9 mouse cellular contexts compared by ENCODE assay signal in the genomic region with DNA sequence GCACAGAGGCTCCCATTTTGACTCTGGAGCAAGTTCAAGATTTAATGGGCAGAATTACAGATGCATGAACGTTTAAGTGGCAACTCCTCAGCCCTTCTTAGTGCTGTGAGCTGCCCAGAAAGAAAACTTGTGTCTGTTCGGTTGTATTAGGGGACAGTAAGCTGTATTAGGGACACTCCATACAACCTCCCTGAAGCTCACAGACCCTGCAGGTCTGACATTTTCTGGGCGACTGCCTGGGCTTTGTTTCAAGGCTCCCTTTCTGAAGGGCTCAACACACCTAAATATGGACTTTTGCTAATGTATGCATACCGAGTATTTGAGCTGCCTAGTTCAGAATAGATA. TPM values are rescaled to one million over a fixed set of nuclear protein-coding genes. Genes with fewer than 3 reads are reported as not detected.
A peak's percentile ranks its signal among the peaks of the same experiment; 100 is the strongest.
DNase-seq lines count a peak whose midpoint lies in the region; ATAC-seq lines count a peak whose summit lies in the region.
"Had no signal": no experiment of that assay in that cellular context is flagged by ENCODE, and none has a peak within 500 bp of the region (broad histone marks: within the 10 kb centered on the region; RNA-seq: fewer than 3 reads in every experiment).

No protein-coding gene starts in this region.

- intact Hi-C loops in left cerebral cortex, postnatal 25 days (cut with DNase I), result loop anchor here (2.0 kb wide), 1 partner anchor 37 kb away; no protein-coding TSS in a partner anchor

- peak overlapping the region; percentile 88 for H3K4me2 ChIP-seq in kidney, embryonic 14.5 days (replicated peaks; ENCODE audit: low read depth, low read length)
- H3K4me2 ChIP-seq in hindbrain, embryonic 15.5 days, result peak overlapping the region; percentile 96
- H3K4me2 ChIP-seq in midbrain, embryonic 14.5 days (ENCODE audit: low read length), result peak overlapping the region; percentile 72

- H3K9ac ChIP-seq in kidney, embryonic 14.5 days (ENCODE audit: low read depth, low read length), result peak overlapping the region; percentile 77
- H3K9ac ChIP-seq in hindbrain, embryonic 15.5 days, result peak overlapping the region; percentile 74
- peak overlapping the region; percentile 67 for H3K9ac ChIP-seq in midbrain, embryonic 14.5 days (replicated peaks; ENCODE audit: low read length)

- ATAC-seq in kidney, embryonic 14.5 days (ENCODE audit: low FRiP score, low TSS enrichment), result peak; percentile 8; the same call in 1 of the 2 replicates
- ATAC-seq in hindbrain, embryonic 15.5 days (ENCODE audit: low FRiP score, low read depth), result peak; percentile 35; the same call in 1 of the 2 replicates
- ATAC-seq in midbrain, embryonic 14.5 days (ENCODE audit: low FRiP score, low TSS enrichment), result peak; percentile 38; the same call in 1 of the 2 replicates

- WGBS in kidney, embryonic 14.5 days, result 35% methylated on average over 4 of the region's 4 CpGs
- WGBS in hindbrain, embryonic 15.5 days, result 40% methylated on average over 4 of the region's 4 CpGs
- WGBS in midbrain, embryonic 14.5 days, result 34% methylated on average over 4 of the region's 4 CpGs

- H3K4me3 ChIP-seq in kidney, embryonic 14.5 days (ENCODE audit: low read length), result peak overlapping the region; percentile 79
- H3K4me3 ChIP-seq in brown adipose tissue, adult 24 weeks (ENCODE audit: insufficient read depth, low read depth, low read length), result peak overlapping the region; percentile 57
- H3K4me3 ChIP-seq in hindbrain, embryonic 15.5 days, result peak overlapping the region; percentile 69
- H3K4me3 ChIP-seq in midbrain, embryonic 14.5 days (replicated peaks; ENCODE audit: low read depth, low read length), result peak overlapping the region; percentile 56

- H3K36me3 ChIP-seq in kidney, embryonic 14.5 days (ENCODE audit: control insufficient read depth, insufficient read depth, low read length), result peaks cover 30% of the 10 kb centered on the region
- H3K36me3 ChIP-seq in hindbrain, embryonic 15.5 days, result peaks cover 21% of the 10 kb centered on the region
- peaks cover 29% of the 10 kb centered on the region for H3K36me3 ChIP-seq in midbrain, embryonic 14.5 days (ENCODE audit: control insufficient read depth, insufficient read depth, low read length)

- DNase-seq in kidney, postnatal 36 days, result no peak
- DNase-seq in midbrain, embryonic 14.5 days, result no peak
- DNase-seq in left cerebral cortex, postnatal 25 days (ENCODE audit: low spot score in 2 of 2), result no peak
- DNase-seq in right cerebral cortex, postnatal 4 days, result no peak
- DNase-seq in ovary, adult 18-20 months (ENCODE audit: low spot score), result no peak

- no peaks in the 10 kb centered on the region for H3K9me3 ChIP-seq in kidney, embryonic 14.5 days (ENCODE audit: control insufficient read depth, low read length)
- no peaks in the 10 kb centered on the region for H3K9me3 ChIP-seq in hindbrain, embryonic 15.5 days
- H3K9me3 ChIP-seq in midbrain, embryonic 14.5 days (ENCODE audit: control insufficient read depth, low read length), result no peaks in the 10 kb centered on the region

- no peaks in the 10 kb centered on the region for H3K27me3 ChIP-seq in kidney, embryonic 14.5 days (ENCODE audit: control insufficient read depth, insufficient read depth, low read length)
- no peaks in the 10 kb centered on the region for H3K27me3 ChIP-seq in hindbrain, embryonic 15.5 days
- no peaks in the 10 kb centered on the region for H3K27me3 ChIP-seq in midbrain, embryonic 14.5 days (ENCODE audit: control insufficient read depth, insufficient read depth, low read length)
- H3K27me3 ChIP-seq: Patski had no signal

- peaks cover 11% of the 10 kb centered on the region for H3K4me1 ChIP-seq in kidney, embryonic 14.5 days (ENCODE audit: control insufficient read depth, insufficient read depth, low read length)
- peaks cover 7% of the 10 kb centered on the region for H3K4me1 ChIP-seq in brown adipose tissue, adult 24 weeks (ENCODE audit: control insufficient read depth, insufficient read depth, insufficient read length, low read length)
- peaks cover 20% of the 10 kb centered on the region for H3K4me1 ChIP-seq in hindbrain, embryonic 15.5 days (replicated peaks)
- peaks cover 13% of the 10 kb centered on the region for H3K4me1 ChIP-seq in midbrain, embryonic 14.5 days (ENCODE audit: control insufficient read depth, insufficient read depth, low read length)

- peak overlapping the region; percentile 24; the same call in 1 of the 2 replicates for H3K27ac ChIP-seq in kidney, embryonic 14.5 days (ENCODE audit: low read depth, low read length)
- peak overlapping the region; percentile 33 for H3K27ac ChIP-seq in brown adipose tissue, adult 24 weeks (replicated peaks; ENCODE audit: low read depth, low read length)
- H3K27ac ChIP-seq in hindbrain, embryonic 15.5 days (replicated peaks), result peak overlapping the region; percentile 74
- H3K27ac ChIP-seq in midbrain, embryonic 14.5 days (replicated peaks; ENCODE audit: low read depth, low read length), result peak overlapping the region; percentile 88

RNA-seq across cellular contexts. Expression of a gene that starts 0.4 kb away (rescaled TPM):
- polyA plus RNA-seq in kidney, embryonic 14.5 days (2014; fragmentation: Nextera tagmentation; extraction: Ambion mirVana), result 33.4 and 42.0 TPM in 2 replicates
- 17.2 and 17.7 TPM in 2 replicates for polyA plus RNA-seq in brown adipose tissue, adult 24 weeks (2012; ENCODE audit: insufficient read depth, insufficient read length, missing spikeins)
- 47.8 and 56.7 TPM in 2 replicates for polyA plus RNA-seq in hindbrain, embryonic 15.5 days (2015; fragmentation: Nextera tagmentation; extraction: Ambion mirVana)
- 37.3 and 42.2 TPM in 2 replicates for polyA plus RNA-seq in midbrain, embryonic 14.5 days (2014; fragmentation: Nextera tagmentation; extraction: Ambion mirVana)
- total RNA-seq in left cerebral cortex, postnatal 25 days (2021), result 10 to 100 TPM; 28.5 to 32.0 TPM

RNA-seq across cellular contexts. Expression of a gene that starts 10.1 kb away (rescaled TPM):
- polyA plus RNA-seq in kidney, embryonic 14.5 days (2014; fragmentation: Nextera tagmentation; extraction: Ambion mirVana), result 0.57 and 0.80 TPM in 2 replicates
- polyA plus RNA-seq in brown adipose tissue, adult 24 weeks (2012; ENCODE audit: insufficient read depth, insufficient read length, missing spikeins), result 1.3 and 3.3 TPM in 2 replicates
- 0.26 and 0.83 TPM in 2 replicates for polyA plus RNA-seq in hindbrain, embryonic 15.5 days (2015; fragmentation: Nextera tagmentation; extraction: Ambion mirVana)
- 0.55 and 0.64 TPM in 2 replicates for polyA plus RNA-seq in midbrain, embryonic 14.5 days (2014; fragmentation: Nextera tagmentation; extraction: Ambion mirVana)
- total RNA-seq in left cerebral cortex, postnatal 25 days (2021), result 1 to 10 TPM; 1.1 to 2.0 TPM

RNA-seq across cellular contexts. Expression of a gene that starts 11.8 kb away (rescaled TPM):
- 1.7 and 1.9 TPM in 2 replicates for polyA plus RNA-seq in kidney, embryonic 14.5 days (2014; fragmentation: Nextera tagmentation; extraction: Ambion mirVana)
- polyA plus RNA-seq in brown adipose tissue, adult 24 weeks (2012; ENCODE audit: insufficient read depth, insufficient read length, missing spikeins), result 2.1 and 3.1 TPM in 2 replicates
- 5.6 and 6.1 TPM in 2 replicates for polyA plus RNA-seq in hindbrain, embryonic 15.5 days (2015; fragmentation: Nextera tagmentation; extraction: Ambion mirVana)
- 3.9 and 6.0 TPM in 2 replicates for polyA plus RNA-seq in midbrain, embryonic 14.5 days (2014; fragmentation: Nextera tagmentation; extraction: Ambion mirVana)
- total RNA-seq in left cerebral cortex, postnatal 25 days (2021), result 1 to 10 TPM; 6.6 to 8.7 TPM

RNA-seq across cellular contexts. Expression of a gene that starts 15.1 kb away (rescaled TPM):
- polyA plus RNA-seq in kidney, embryonic 14.5 days (2014; fragmentation: Nextera tagmentation; extraction: Ambion mirVana), result 132 and 156 TPM in 2 replicates
- 103 and 112 TPM in 2 replicates for polyA plus RNA-seq in brown adipose tissue, adult 24 weeks (2012; ENCODE audit: insufficient read depth, insufficient read length, missing spikeins)
- 119 and 121 TPM in 2 replicates for polyA plus RNA-seq in hindbrain, embryonic 15.5 days (2015; fragmentation: Nextera tagmentation; extraction: Ambion mirVana)
- polyA plus RNA-seq in midbrain, embryonic 14.5 days (2014; fragmentation: Nextera tagmentation; extraction: Ambion mirVana), result 105 and 117 TPM in 2 replicates
- total RNA-seq in left cerebral cortex, postnatal 25 days (2021), result 10 to 100 TPM; 75.6 to 82.8 TPM

RNA-seq across cellular contexts. Expression of a gene that starts 19.7 kb away (rescaled TPM):
- polyA plus RNA-seq in kidney, embryonic 14.5 days (2014; fragmentation: Nextera tagmentation; extraction: Ambion mirVana), result 0.06 and 0.09 TPM in 2 replicates
- polyA plus RNA-seq in brown adipose tissue, adult 24 weeks (2012; ENCODE audit: insufficient read depth, insufficient read length, missing spikeins), result not detected in 2 replicates
- polyA plus RNA-seq in hindbrain, embryonic 15.5 days (2015; fragmentation: Nextera tagmentation; extraction: Ambion mirVana), result 0.21 and 0.26 TPM in 2 replicates
- polyA plus RNA-seq in midbrain, embryonic 14.5 days (2014; fragmentation: Nextera tagmentation; extraction: Ambion mirVana), result 0.14 and 0.15 TPM in 2 replicates
- not detected for total RNA-seq in left cerebral cortex, postnatal 25 days (2021)

Comparison
In these comparisons a context has a peak if more than half of its experiments do, and no peak if none do; other contexts are left out.
1. H3K27ac ChIP-seq: peak in every context shown above with its lines; median percentile 88 in midbrain, embryonic 14.5 days; 74 in hindbrain, embryonic 15.5 days; 33 in brown adipose tissue, adult 24 weeks; 24 in kidney, embryonic 14.5 days.